In the genomic region with DNA sequence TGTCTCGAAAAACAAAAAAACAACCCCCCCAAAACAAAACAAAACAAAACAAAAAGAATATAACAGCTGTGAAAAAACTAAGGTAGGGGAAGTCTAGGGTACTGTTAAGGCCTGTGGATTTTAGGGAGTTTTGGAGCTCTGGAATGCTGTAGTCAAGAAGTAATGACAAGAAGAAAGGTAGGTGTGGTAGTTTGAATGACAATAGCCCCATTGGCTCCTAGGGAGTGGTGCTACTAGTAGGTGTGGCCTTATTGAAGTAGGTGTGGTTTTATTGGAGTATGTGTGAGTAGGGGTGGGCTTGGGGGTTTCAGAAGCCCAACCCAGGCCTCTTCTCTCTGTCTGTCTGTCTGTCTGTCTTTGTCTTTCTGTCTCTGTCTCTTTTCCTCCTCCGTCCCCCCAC, we compare ENCODE assay signal across 29 mouse cellular contexts. TPM values are rescaled to one million over a fixed set of nuclear protein-coding genes. Genes with fewer than 3 reads are reported as not detected.
"Had no signal": no experiment of that assay in that cellular context is flagged by ENCODE, and none has a peak within 500 bp of the region (broad histone marks: within the 10 kb centered on the region; RNA-seq: fewer than 3 reads in every experiment).

No protein-coding gene starts in this region.

- H3K4me3 ChIP-seq: heart, adult 2 months; heart, embryonic 13.5 days; heart, embryonic 15.5 days; hindbrain, embryonic 10.5 days; hindbrain, embryonic 12.5 days; intestine, embryonic 15.5 days; kidney, embryonic 15.5 days; limb, embryonic 10.5 days; limb, embryonic 12.5 days; liver, embryonic 12.5 days had no signal

- DNase-seq: gastrocnemius, postnatal 14 days; gastrocnemius, postnatal 36 days; heart, adult 11 months; heart, adult 2 months; heart, postnatal 14 days; heart, postnatal 36 days; kidney, adult 2 months; kidney, adult 9 months; kidney, postnatal 14 days; kidney, postnatal 36 days; layer of hippocampus, adult 9-11 months; layer of hippocampus, postnatal 36 days had no signal

- H3K9me3 ChIP-seq: heart, embryonic 13.5 days; heart, embryonic 15.5 days; hindbrain, embryonic 10.5 days; hindbrain, embryonic 12.5 days; intestine, embryonic 15.5 days; kidney, embryonic 15.5 days; limb, embryonic 10.5 days; limb, embryonic 12.5 days; liver, embryonic 12.5 days had no signal

- ATAC-seq: hindbrain, embryonic 16.5 days; inflammation-experienced regulatory T-cells, adult 6 months; intestine, embryonic 15.5 days; intestine, postnatal 0 days; liver, embryonic 12.5 days had no signal

- H3K4me2 ChIP-seq: heart, embryonic 11.5 days; heart, embryonic 13.5 days; heart, embryonic 15.5 days; hindbrain, embryonic 12.5 days; hindbrain, embryonic 14.5 days; intestine, embryonic 15.5 days; kidney, embryonic 15.5 days; limb, embryonic 12.5 days; liver, embryonic 12.5 days had no signal

- H3K27ac ChIP-seq: heart, adult 2 months; heart, embryonic 13.5 days; heart, embryonic 15.5 days; hindbrain, embryonic 10.5 days; hindbrain, embryonic 12.5 days; hindbrain, embryonic 14.5 days; intestine, embryonic 15.5 days; kidney, embryonic 15.5 days; kidney, postnatal 0 days; limb, embryonic 10.5 days; limb, embryonic 12.5 days; liver, embryonic 12.5 days; liver, embryonic 14.5 days had no signal

- H3K4me1 ChIP-seq: heart, embryonic 13.5 days; heart, embryonic 15.5 days; hindbrain, embryonic 10.5 days; hindbrain, embryonic 12.5 days; intestine, embryonic 15.5 days; kidney, embryonic 15.5 days; limb, embryonic 10.5 days; limb, embryonic 12.5 days; liver, embryonic 12.5 days had no signal

- H3K27me3 ChIP-seq: heart, embryonic 13.5 days; heart, embryonic 15.5 days; hindbrain, embryonic 12.5 days; intestine, embryonic 15.5 days; kidney, embryonic 15.5 days; limb, embryonic 12.5 days; liver, embryonic 12.5 days had no signal

- H3K36me3 ChIP-seq: heart, embryonic 13.5 days; heart, embryonic 15.5 days; hindbrain, embryonic 10.5 days; hindbrain, embryonic 12.5 days; intestine, embryonic 15.5 days; kidney, embryonic 15.5 days; limb, embryonic 10.5 days; limb, embryonic 12.5 days; liver, embryonic 12.5 days had no signal

- H3K9ac ChIP-seq: heart, embryonic 13.5 days; heart, embryonic 15.5 days; hindbrain, embryonic 12.5 days; hindbrain, embryonic 14.5 days; intestine, embryonic 15.5 days; kidney, embryonic 15.5 days; limb, embryonic 12.5 days; liver, embryonic 12.5 days; liver, embryonic 14.5 days had no signal

RNA-seq across cellular contexts. Expression of a gene that starts 44.9 kb away (rescaled TPM):
- polyA plus RNA-seq: liver, adult 2 months had no signal
